Mouse (Mus musculus) neural tube, embryonic 10.5 days (tissue): ENCODE measurements at regions not wholly inside any gene's neighbourhood (a gene's known extent, or its start where the extent isn't known, plus 50 kb on each side); places are given as distances from the start of the nearest gene placed in this dataset.

Source experiments
- DNase-seq: peaks from one replicate; pipeline ENCODE4 v3.0.0-alpha.2; 2017; ENCODE audit warnings: low spot score; ENCODE audit errors: extremely low spot score

- DNase-seq: no peak
These were observed 158.7 kb upstream of the Kazn start for GRCm38 (mm10) chr4:142397858-142398257.

GRCm38 (mm10) chr4:142392924-142393323, 153.7 kb upstream of the Kazn start:
- peak; percentile 60 for DNase-seq

GRCm38 (mm10) chr4:142390531-142391195, 151.5 kb upstream of the Kazn start:
- DNase-seq: no peak

- DNase-seq: no peak
These were observed 149.3 kb upstream of the Kazn start for GRCm38 (mm10) chr4:142388476-142388875.

GRCm38 (mm10) chr4:142381168-142381567, 142.0 kb upstream of the Kazn start:
- no peak for DNase-seq

GRCm38 (mm10) chr4:142378452-142378851, 139.3 kb upstream of the Kazn start:
- peak; percentile 24 for DNase-seq

- DNase-seq: no peak
These were observed 128.6 kb upstream of the Kazn start for GRCm38 (mm10) chr4:142367774-142368173.

- DNase-seq: no peak
These were observed 122.9 kb upstream of the Kazn start for GRCm38 (mm10) chr4:142362071-142362470.

GRCm38 (mm10) chr4:142358866-142359265, 119.7 kb upstream of the Kazn start:
- DNase-seq: no peak

GRCm38 (mm10) chr4:142355387-142355786, 116.2 kb upstream of the Kazn start:
- DNase-seq: no peak

GRCm38 (mm10) chr4:142353526-142353925, 114.3 kb upstream of the Kazn start:
- DNase-seq: no peak

GRCm38 (mm10) chr4:142351831-142352230, 112.6 kb upstream of the Kazn start:
- no peak for DNase-seq

- DNase-seq: no peak
These were observed 111.8 kb upstream of the Kazn start for GRCm38 (mm10) chr4:142350986-142351385.

- peak; percentile 22 for DNase-seq
These were observed 109.7 kb upstream of the Kazn start for GRCm38 (mm10) chr4:142348910-142349309.

GRCm38 (mm10) chr4:142342482-142343206, 103.4 kb upstream of the Kazn start:
- DNase-seq: no peak

- peak; percentile 18 for DNase-seq
These were observed 102.1 kb upstream of the Kazn start for GRCm38 (mm10) chr4:142341305-142341704.

GRCm38 (mm10) chr4:142340057-142340456, 100.9 kb upstream of the Kazn start:
- no peak for DNase-seq

GRCm38 (mm10) chr4:142337701-142338100, 98.5 kb upstream of the Kazn start:
- DNase-seq: no peak

GRCm38 (mm10) chr4:142336943-142337342, 97.7 kb upstream of the Kazn start:
- DNase-seq: no peak

- DNase-seq: no peak
These were observed 94.9 kb upstream of the Kazn start for GRCm38 (mm10) chr4:142334084-142334483.

- no peak for DNase-seq
These were observed 91.4 kb upstream of the Kazn start for GRCm38 (mm10) chr4:142330599-142330998.

- no peak for DNase-seq
These were observed 90.4 kb upstream of the Kazn start for GRCm38 (mm10) chr4:142329600-142329999.

GRCm38 (mm10) chr4:142326511-142326910, 87.3 kb upstream of the Kazn start:
- DNase-seq: no peak
